Mouse (Mus musculus): Measurements from ENCODE around the gene Vps35.

GRCm38 (mm10) chr8:85225688-85226087, 73.9 kb downstream of the Vps35 start, which contains the start of gene Olfr371:
- TF ChIP-seq CTCF (IDR thresholded peaks at IDR 0.05) = no peak
- no peak for TF ChIP-seq EP300 (IDR thresholded peaks at IDR 0.05)

All from lung, postnatal 0 days (tissue).